Mouse (Mus musculus) limb, embryonic 12.5 days (tissue): ENCODE data around the gene Lonp2. TPM values are rescaled to one million over a fixed set of nuclear protein-coding genes. Genes with fewer than 3 reads are reported as not detected.

Source experiments
- ATAC-seq: fragments of 200-750 bp; cut with Nextera tagmentation; 2 replicates; pipeline ENCODE4 v1.8.0; 2017; ENCODE audit warnings: low read depth, moderate TSS enrichment; ENCODE audit not compliant: insufficient number of reproducible peaks, insufficient read depth, low FRiP score, low TSS enrichment
- H3K27ac ChIP-seq: fragments of 300-500 bp; sonication (generic); 2 replicates; pipeline ENCODE4 v1.5.1; 2016; ENCODE audit warnings: mild to moderate bottlenecking, moderate library complexity
- H3K27me3 ChIP-seq: fragments of 300-500 bp; sonication (generic); 2 replicates; pipeline ENCODE4 v1.6.1; 2016; ENCODE audit warnings: mild to moderate bottlenecking, moderate library complexity
- H3K36me3 ChIP-seq: fragments of 300-500 bp; sonication (generic); 2 replicates; pipeline ENCODE4 v1.6.1; 2016; ENCODE audit warnings: mild to moderate bottlenecking, moderate library complexity
- H3K4me1 ChIP-seq: fragments of 300-500 bp; sonication (generic); replicated peaks from 2 replicates; pipeline ENCODE4 v1.6.1; 2016
- H3K4me2 ChIP-seq: fragments of 300-500 bp; sonication (generic); 2 replicates; pipeline ENCODE4 v1.6.1; 2016; ENCODE audit warnings: mild to moderate bottlenecking, moderate library complexity
- H3K4me3 ChIP-seq: fragments of 300-500 bp; sonication (generic); replicated peaks from 2 replicates; pipeline ENCODE4 v1.5.1; 2016; ENCODE audit warnings: mild to moderate bottlenecking
- H3K9ac ChIP-seq: fragments of 300-500 bp; sonication (generic); replicated peaks from 2 replicates; pipeline ENCODE4 v1.6.1; 2016; ENCODE audit warnings: mild to moderate bottlenecking, moderate library complexity
- H3K9me3 ChIP-seq: fragments of 300-500 bp; sonication (generic); 2 replicates; pipeline ENCODE4 v1.6.1; 2016; ENCODE audit warnings: mild to moderate bottlenecking, moderate library complexity
- WGBS: fragments of 180-500 bp; shearing (Covaris S2); methylation state at CpG from one replicate; pipeline ENCODE4 v1.1.7; 2016; 5-methylcytosine and 5-hydroxymethylcytosine counted together
- polyA plus RNA-seq: library from polyadenylated mRNA; unstranded; fragments of >200 nt; fragmentation: Nextera tagmentation; extraction: Ambion mirVana; gene quantifications from 2 replicates; pipeline ENCODE4 v1.2.1, GENCODE M21; 2016

The Lonp2 gene
- polyA plus RNA-seq, 1 experiment from 2014 or later: 61.7 TPM

GRCm38 (mm10) chr8:86734954-86735353 is 111.1 kb downstream of the Lonp2 start:
- Histone ChIP-seq H3K4me1 (peaks cover 18% of the 10 kb centered on the region), H3K27ac (no peak overlapping the region), H3K9ac (no peak overlapping the region), H3K36me3 (no peaks in the 10 kb centered on the region), H3K9me3 (no peaks in the 10 kb centered on the region), H3K4me2 (no peak overlapping the region), H3K27me3 (no peaks in the 10 kb centered on the region), H3K4me3 (no peak overlapping the region)
- 78% methylated on average over 1 of the region's 1 CpGs for WGBS
- no peak for ATAC-seq

- Histone ChIP-seq H3K27ac (no peak overlapping the region), H3K4me3 (no peak overlapping the region), H3K27me3 (no peaks in the 10 kb centered on the region), H3K36me3 (no peaks in the 10 kb centered on the region), H3K9me3 (no peaks in the 10 kb centered on the region), H3K4me1 (peaks cover 11% of the 10 kb centered on the region), H3K9ac (no peak overlapping the region), H3K4me2 (no peak overlapping the region)
- WGBS: 64% methylated on average over 3 of the region's 3 CpGs
- ATAC-seq: no peak
Measured at GRCm38 (mm10) chr8:86735446-86736111, 111.7 kb downstream of the Lonp2 start.

GRCm38 (mm10) chr8:86740899-86741298 is 117.1 kb downstream of the Lonp2 start:
- H3K4me1 ChIP-seq: peaks cover 20% of the 10 kb centered on the region
- no peak overlapping the region for H3K4me3 ChIP-seq
- no peaks in the 10 kb centered on the region for H3K9me3 ChIP-seq
- H3K27me3 ChIP-seq: no peaks in the 10 kb centered on the region
- H3K4me2 ChIP-seq: no peak overlapping the region
- H3K9ac ChIP-seq: no peak overlapping the region
- ATAC-seq: no peak
- no peak overlapping the region for H3K27ac ChIP-seq
- H3K36me3 ChIP-seq: no peaks in the 10 kb centered on the region

- Histone ChIP-seq H3K9me3 (no peaks in the 10 kb centered on the region), H3K9ac (no peak overlapping the region), H3K4me1 (peaks cover 20% of the 10 kb centered on the region), H3K27me3 (no peaks in the 10 kb centered on the region), H3K4me2 (no peak overlapping the region), H3K36me3 (no peaks in the 10 kb centered on the region), H3K27ac (no peak overlapping the region), H3K4me3 (no peak overlapping the region)
- ATAC-seq: no peak
Measured at GRCm38 (mm10) chr8:86741627-86742026, 117.8 kb downstream of the Lonp2 start.

GRCm38 (mm10) chr8:86742605-86743345 is 118.9 kb downstream of the Lonp2 start:
- 81% methylated on average over 7 of the region's 7 CpGs for WGBS
- H3K4me2 ChIP-seq: no peak overlapping the region

GRCm38 (mm10) chr8:86744313-86745220 is 120.7 kb downstream of the Lonp2 start:
- H3K4me1 ChIP-seq: peaks cover 25% of the 10 kb centered on the region
- H3K9ac ChIP-seq: peak overlapping the region; percentile 99
- H3K4me2 ChIP-seq: peak overlapping the region; percentile 60
- no peaks in the 10 kb centered on the region for H3K27me3 ChIP-seq
- peak overlapping the region; percentile 90 for H3K4me3 ChIP-seq
- ATAC-seq: no peak
- 5% methylated on average over 18 of the region's 18 CpGs for WGBS
- no peaks in the 10 kb centered on the region for H3K36me3 ChIP-seq
- no peaks in the 10 kb centered on the region for H3K9me3 ChIP-seq
- peak overlapping the region; percentile 98 for H3K27ac ChIP-seq

More at GRCm38 (mm10) chr8:86742605-86743345, 118.9 kb downstream of the Lonp2 start:
- no peak for ATAC-seq
- H3K4me1 ChIP-seq: peaks cover 25% of the 10 kb centered on the region
- H3K36me3 ChIP-seq: no peaks in the 10 kb centered on the region
- H3K27ac ChIP-seq: no peak overlapping the region
- H3K27me3 ChIP-seq: no peaks in the 10 kb centered on the region
- no peak overlapping the region for H3K4me3 ChIP-seq
- H3K9ac ChIP-seq: no peak overlapping the region
- H3K9me3 ChIP-seq: no peaks in the 10 kb centered on the region

- peaks cover 25% of the 10 kb centered on the region for H3K4me1 ChIP-seq
- no peaks in the 10 kb centered on the region for H3K27me3 ChIP-seq
- peak; percentile 86 for ATAC-seq
- H3K36me3 ChIP-seq: no peaks in the 10 kb centered on the region
- under 1% methylated on average over 68 of the region's 88 CpGs for WGBS
- peak within 1 kb of the TSS; percentile 99 for H3K9ac ChIP-seq
- peak within 1 kb of the TSS; percentile 90 for H3K4me3 ChIP-seq
- peak within 1 kb of the TSS; percentile 78 for H3K4me2 ChIP-seq
- H3K27ac ChIP-seq: peak within 1 kb of the TSS; percentile 98
- H3K9me3 ChIP-seq: no peaks in the 10 kb centered on the region
Measured at GRCm38 (mm10) chr8:86745221-86745934, 121.5 kb downstream of the Lonp2 start, which contains the start of the genes Gm10638 and Siah1a. Gm10638 (plus strand) TSS chr8:86745699. Siah1a (minus strand) TSS chr8:86745934.

- WGBS: under 1% methylated on average over 63 of the region's 70 CpGs
- ATAC-seq: peak; percentile 84
- no peaks in the 10 kb centered on the region for H3K27me3 ChIP-seq
- peak overlapping the region; percentile 98 for H3K27ac ChIP-seq
- H3K36me3 ChIP-seq: no peaks in the 10 kb centered on the region
- H3K4me2 ChIP-seq: peak overlapping the region; percentile 78
- peaks cover 25% of the 10 kb centered on the region for H3K4me1 ChIP-seq
- peak overlapping the region; percentile 90 for H3K4me3 ChIP-seq
- H3K9me3 ChIP-seq: no peaks in the 10 kb centered on the region
- H3K9ac ChIP-seq: peak overlapping the region; percentile 99
Measured at GRCm38 (mm10) chr8:86745935-86746441, 122.1 kb downstream of the Lonp2 start.

GRCm38 (mm10) chr8:86746511-86746910 is 122.7 kb downstream of the Lonp2 start:
- Histone ChIP-seq H3K4me2 (peak overlapping the region; percentile 78), H3K36me3 (no peaks in the 10 kb centered on the region), H3K9ac (peak overlapping the region; percentile 99), H3K27me3 (no peaks in the 10 kb centered on the region), H3K4me1 (peaks cover 25% of the 10 kb centered on the region), H3K4me3 (peak overlapping the region; percentile 90), H3K9me3 (no peaks in the 10 kb centered on the region), H3K27ac (peak overlapping the region; percentile 98; the same call in 1 of the 2 replicates)
- no peak for ATAC-seq
- WGBS: 3% methylated on average over 11 of the region's 11 CpGs

- no peaks in the 10 kb centered on the region for H3K9me3 ChIP-seq
- H3K27me3 ChIP-seq: no peaks in the 10 kb centered on the region
- no peak overlapping the region for H3K27ac ChIP-seq
- peaks cover 5% of the 10 kb centered on the region; the same call in 1 of the 2 replicates for H3K4me1 ChIP-seq
- H3K36me3 ChIP-seq: no peaks in the 10 kb centered on the region
- H3K9ac ChIP-seq: no peak overlapping the region
- WGBS: 22% methylated on average over 2 of the region's 2 CpGs
- no peak for ATAC-seq
- H3K4me2 ChIP-seq: no peak overlapping the region
- no peak overlapping the region for H3K4me3 ChIP-seq
Measured at GRCm38 (mm10) chr8:86749842-86750241, 126.0 kb downstream of the Lonp2 start.
